Mouse (Mus musculus): ENCODE results near the gene G6pdx.

The G6pdx gene

GRCm38 (mm10) chrX:74428826-74429276 lies at the start of gene G6pdx:
G6pdx (minus strand) TSS chrX:74429194.
- peak; percentile 89 for DNase-seq

GRCm38 (mm10) chrX:74452773-74453172 lies 23.8 kb upstream of the G6pdx start:
- no peak for DNase-seq

GRCm38 (mm10) chrX:74451157-74451912 lies 22.3 kb upstream of the G6pdx start:
- no peak for DNase-seq

DNA sequence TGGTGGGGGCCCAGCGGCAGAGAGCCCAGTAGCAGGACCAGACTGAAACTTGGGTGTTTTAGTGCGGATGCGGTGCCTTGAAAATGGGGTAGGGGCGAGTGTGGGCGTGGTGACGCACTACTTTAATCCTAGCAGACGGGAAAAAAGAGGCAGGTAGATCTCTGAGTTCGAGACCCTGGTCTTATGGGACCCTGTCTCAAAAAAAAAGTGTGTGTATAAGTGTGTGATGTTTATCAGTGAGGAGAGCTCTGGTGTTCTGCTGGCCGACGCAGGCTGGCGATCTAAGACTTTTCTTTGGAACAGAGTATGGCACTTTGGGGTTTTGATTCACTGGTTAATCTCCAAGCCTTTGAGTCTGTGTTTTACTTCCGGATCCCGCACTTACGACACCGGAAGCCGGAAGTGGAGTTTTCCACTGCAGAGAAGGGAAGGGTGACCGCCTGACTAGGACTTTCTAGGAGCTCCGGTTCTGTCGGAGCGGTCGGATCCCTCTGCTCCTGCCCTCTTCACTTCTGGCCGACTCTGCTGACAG lies 362 bp upstream of the G6pdx start:
- DNase-seq: peak; percentile 72

DNA sequence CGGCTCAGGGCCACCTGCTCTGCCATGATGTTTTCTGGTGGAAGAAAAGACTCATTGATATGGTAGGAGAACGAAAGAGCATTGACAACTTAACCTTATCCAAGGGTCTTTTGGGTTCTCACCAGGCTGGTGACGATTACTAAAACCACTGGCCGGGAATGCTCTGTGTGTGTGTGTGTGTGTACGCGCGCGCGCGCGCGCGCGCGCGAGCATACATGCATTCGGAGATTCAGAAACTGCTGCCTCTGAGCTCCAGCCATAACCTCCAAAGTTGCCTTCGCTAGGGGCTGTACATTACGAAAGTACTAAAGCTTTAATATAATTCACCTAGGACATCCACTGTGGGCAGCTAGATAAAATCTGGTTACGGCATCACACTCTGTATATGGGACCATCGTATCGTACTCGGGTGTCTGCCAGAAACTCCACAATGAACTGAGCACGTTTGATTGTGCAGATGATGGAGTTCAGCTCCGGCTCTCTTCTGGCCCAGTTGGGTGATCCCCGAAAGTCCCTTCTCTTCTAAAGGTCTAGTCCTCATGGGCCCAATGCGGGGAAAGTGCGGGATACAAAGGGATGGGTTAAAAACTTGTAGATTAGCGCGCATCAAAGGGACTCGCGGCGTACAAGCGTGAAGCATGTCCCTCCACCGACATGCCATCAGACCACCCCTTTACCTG lies 708 bp downstream of the G6pdx start:
- DNase-seq: no peak

GRCm38 (mm10) chrX:74427116-74427515 lies 1.9 kb downstream of the G6pdx start:
- no peak for DNase-seq

DNA sequence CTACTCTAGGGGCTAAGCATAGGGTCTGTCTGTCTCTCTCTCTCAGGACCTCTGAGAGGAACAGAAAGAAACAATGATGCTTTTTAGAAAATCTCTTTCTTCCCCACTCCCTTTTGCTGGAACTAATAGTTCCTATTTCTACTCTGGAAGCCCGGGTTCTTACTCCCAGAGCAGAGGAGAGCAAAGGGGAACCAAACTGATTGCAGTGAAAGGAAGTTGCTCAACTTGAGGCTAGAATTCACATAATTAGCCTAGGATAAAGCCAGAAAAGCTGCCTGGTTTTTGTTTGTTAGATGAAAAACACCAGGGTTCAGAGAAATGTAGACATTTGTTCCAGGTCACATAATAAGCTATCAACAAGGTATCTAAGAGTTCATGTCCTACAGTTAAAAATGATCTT lies 2.7 kb downstream of the G6pdx start:
- DNase-seq: no peak

GRCm38 (mm10) chrX:74425195-74425594 lies 3.8 kb downstream of the G6pdx start:
- DNase-seq: no peak

DNA sequence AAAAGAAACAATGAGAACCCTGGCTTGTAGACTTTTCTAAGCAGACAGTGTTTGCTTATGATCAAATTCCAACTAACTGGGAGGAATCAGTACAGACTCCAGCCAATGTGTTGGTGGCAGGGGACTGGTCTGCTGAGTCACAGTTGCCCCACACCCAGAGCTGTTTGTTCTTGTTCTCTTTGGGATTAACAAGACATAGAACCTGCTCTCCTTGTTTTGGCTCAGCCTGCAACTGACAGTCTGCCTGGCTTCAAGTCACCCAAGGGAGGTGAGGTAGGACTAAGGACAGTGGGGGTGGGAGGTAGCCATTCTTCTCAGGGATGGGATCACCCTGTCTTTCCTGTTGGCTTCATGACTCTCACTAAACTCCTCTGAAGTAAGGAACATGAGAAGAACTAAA lies 4.6 kb downstream of the G6pdx start:
- DNase-seq: no peak

- DNase-seq: peak; percentile 74
Measured at GRCm38 (mm10) chrX:74413377-74413776, 15.6 kb downstream of the G6pdx start.

DNA sequence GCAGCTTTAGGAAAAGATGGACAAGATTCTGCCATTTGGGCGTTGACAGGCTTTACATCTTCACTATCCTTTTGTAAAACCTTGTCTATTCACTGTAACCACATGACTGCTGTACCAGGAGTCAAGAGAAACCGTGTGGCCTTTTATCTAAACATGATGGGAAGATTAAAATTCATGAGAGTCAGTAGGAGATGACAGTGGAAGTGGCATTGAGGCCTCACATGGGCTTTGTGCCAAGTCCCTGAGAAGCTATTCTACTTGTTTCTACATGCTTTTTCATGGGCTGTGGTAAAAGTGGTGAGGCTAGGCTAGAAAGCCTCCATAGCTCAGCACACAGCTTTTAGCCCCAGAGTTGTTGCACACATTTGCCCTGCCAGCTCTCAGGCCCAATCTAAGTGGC lies 20.7 kb downstream of the G6pdx start:
- DNase-seq: no peak

DNA sequence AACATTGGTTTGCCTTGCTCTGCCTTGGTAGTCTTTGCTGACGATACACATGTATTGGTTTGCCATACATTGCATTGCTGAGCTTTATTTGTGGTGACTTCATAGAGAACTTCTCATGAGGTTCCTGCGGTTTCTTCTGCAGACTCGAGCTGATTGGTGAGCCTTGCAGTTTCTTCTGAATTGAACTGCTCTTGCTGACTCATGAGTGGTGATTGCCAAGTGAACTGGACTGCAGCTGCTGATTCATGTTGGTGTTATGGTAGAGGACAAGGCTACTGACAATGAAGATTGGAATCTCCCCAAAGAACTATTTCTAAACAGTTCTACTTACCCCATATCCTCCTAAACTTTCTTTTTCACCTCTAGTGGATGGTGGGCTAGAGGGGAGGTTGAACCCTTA lies 28.9 kb downstream of the G6pdx start:
- DNase-seq: no peak

DNA sequence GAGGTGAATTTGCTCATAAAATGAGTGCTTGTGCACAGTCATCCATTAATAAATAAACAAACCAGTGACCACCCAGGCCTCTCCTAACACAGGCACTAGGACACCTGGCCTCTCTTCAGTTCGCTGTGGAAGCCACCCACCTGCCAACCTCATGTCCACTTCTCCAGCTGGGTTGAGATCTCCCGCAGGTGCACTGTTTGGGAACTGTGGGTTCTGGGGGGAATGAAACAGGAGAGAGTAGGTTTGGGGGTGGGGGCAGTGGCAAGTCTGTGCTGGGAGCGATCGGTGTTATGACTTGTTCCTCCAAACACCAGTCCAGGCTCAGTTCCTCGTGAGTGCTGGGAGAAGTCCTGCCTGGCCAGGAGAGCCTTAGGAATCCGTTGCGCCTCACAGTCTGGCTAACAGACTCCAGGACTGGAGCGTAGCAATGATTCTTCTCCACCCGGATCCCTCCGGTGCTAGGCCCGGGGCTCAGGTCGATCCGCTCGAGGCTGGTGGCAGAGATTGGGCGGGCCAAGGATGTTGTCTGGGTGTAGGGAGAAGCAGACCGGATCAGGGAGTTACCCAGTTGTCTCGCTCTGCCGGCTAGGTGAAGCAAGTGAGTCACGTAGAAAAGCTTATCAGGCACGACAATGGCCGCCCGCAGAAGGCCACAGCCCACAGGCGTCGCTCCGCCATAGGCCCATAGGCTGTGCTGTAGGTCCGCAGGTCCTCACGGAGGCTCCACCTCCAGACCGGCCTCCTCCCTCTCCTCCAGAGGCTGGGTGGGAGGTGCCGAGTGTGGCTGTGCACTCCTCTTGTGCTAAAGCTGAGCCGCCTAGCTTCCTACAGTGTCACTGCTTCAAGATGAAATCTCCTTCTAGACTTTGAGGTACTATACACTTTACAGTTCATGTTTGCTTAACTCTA lies 36.2 kb downstream of the G6pdx start, which contains the start of the genes Fam3a and Ikbkg:
Gene Fam3a, minus strand, starts transcription at position 738 of the 909 bp plus-strand sequence.
Gene Ikbkg, plus strand, starts transcription at position 756 of the 909 bp plus-strand sequence.
- DNase-seq: peak; percentile 82

DNA sequence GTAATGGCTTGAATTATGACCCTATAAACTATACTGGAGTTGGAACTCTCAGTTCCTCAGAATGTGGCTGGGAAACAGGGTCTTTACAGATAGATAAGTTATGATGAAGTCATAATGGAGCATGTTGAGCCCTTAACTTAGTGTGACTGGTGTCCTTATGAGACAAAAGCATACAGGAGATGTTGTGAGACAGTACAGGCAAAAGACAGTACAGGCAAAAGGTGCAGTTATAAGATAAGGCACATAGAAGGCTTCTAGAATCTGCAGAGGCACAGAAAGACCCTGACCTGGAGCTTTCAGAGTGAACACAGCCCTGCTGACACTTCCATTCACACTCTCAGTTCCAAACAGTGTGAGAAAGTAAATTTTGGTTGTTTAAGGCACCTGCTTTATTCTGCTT lies 40.8 kb downstream of the G6pdx start:
- no peak for DNase-seq

DNA sequence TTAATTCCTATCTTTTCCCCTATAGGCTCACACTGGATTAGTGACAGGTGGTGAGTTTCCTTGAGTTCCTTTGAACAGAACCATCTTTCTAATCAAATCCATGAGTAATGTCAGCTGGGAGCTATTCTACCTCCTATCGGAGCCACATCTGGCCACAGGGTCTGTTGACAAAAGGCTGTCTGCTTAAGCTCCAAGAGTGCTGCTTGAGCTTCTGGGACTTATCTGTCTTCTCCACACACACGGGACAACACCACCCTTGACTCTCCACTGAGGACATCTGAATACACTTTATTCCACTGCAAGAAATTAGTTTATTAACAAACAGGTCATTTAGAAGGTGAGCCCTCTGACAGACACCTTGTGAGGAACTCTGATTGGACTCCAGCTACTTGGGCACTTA lies 44.5 kb downstream of the G6pdx start:
- no peak for DNase-seq

- DNase-seq: peak; percentile 85
Measured at GRCm38 (mm10) chrX:74372888-74373549, 56.0 kb downstream of the G6pdx start, which contains the start of the genes Ubl4a and Slc10a3. Ubl4a (minus strand) TSS chrX:74373218. Slc10a3 (minus strand) TSS chrX:74373349.

- DNase-seq: peak; percentile 66
Measured at GRCm38 (mm10) chrX:74368209-74368909, 60.6 kb downstream of the G6pdx start.

- no peak for DNase-seq
Measured at GRCm38 (mm10) chrX:74367512-74367911, 61.5 kb downstream of the G6pdx start.
